Mouse (Mus musculus): ENCODE measurements around the gene Ahrr. TPM values are rescaled to one million over a fixed set of nuclear protein-coding genes. Genes with fewer than 3 reads are reported as not detected.

Gene Ahrr
- polyA plus RNA-seq (2021; fragmentation: Nextera tagmentation) = 0.11 TPM in 2 replicates
- long read RNA-seq, experiment 1 = 0 reads
- long read RNA-seq, experiment 2, partial matches to known transcripts = 1 of 2 reads
- long read RNA-seq, experiment 2, other reads (novel, unspliced or antisense) = 1 of 2 reads

DNA sequence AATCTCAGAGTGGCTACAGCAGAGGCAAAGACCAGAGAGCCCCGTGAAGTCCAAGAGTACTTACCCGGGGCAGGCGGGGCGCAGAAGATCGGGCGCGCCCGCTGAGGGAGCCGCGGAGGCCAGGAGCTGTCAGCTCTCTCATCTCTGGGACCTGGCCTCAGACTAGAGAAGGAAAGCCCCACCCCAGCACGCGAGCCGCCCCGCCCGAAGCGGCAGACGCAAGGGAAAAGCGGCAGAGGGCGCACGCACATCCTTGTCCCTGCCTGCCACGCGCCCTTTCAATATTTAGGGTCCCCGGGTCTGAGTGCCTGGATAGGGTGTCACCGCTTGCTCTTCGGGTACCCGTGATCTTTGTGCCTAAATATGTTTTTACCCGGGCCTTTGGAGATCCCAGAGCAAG is at the start of gene Ahrr:
Gene Ahrr (minus strand): TSS at position 165 of the 400 bp plus-strand sequence.

DNA sequence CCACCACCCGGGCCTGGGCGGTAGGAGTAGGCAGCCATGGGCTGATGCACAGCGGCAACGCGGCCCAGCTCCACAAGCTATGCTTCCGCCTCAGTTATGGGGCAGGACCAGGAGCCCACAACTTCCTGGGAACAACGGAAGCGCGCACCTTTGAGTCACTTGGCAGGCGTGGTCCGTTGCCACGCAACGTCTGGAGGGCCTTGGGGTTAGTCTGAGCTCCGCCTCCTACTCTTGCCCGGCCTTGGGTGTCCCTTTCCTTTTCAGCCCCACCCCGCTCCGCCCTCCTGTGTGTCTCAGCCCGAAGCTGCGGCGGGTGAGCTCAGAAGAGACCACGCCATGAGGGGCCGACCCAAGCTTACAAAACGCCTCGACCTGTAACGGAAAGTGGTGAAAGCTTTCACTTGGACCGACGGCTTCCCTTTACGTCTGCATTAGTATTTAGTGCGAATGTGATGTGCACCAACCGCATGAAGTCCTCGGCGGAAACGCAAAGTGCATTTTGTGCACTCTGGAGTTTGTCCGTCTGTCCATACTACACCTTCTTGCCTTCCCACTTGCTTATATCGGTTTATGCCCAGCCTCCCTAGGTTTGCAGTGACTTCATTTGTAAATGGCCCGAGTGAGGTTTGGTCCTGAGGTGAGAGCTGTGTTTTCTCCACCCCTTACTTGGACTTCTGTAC is 25.2 kb upstream of the Ahrr start, which contains the start of gene Pdcd6:
Gene Pdcd6 (minus strand): TSS at position 411 of the 680 bp plus-strand sequence.

DNA sequence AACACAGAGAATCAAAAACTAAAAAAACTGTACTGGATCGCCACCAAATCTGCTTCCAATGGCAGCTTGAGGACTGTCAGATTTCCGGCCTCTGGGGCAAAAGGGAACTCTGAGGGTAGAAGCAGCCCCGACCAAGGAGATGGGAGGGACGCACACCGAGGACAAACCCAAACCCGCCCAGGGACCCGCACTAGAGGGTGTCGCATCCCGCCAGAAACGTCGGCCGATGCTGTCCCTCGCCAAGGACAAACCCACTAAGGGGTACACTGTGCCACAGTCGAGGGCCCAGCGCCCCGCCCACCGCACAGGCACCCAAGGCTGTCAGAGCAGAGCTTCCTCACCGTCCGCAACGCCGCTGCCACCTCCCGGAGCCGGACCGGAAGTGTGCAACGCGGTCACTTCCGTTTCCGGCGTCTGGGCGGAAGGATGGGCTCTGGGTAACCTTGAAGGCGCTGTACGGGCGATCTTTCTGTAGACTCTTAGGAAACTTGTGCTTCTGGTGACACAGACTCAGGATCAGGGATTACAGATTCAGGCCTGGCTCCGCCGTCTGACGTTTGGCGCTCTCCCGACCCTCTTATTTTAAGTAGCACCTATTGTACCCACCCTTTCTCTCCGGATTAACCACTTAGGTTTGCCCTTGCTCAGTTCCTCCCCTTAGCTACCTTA is 83.7 kb downstream of the Ahrr start, which contains the start of gene Exoc3:
Gene Exoc3 (minus strand): TSS at position 416 of the 669 bp plus-strand sequence.

Other genes with a start within 250 kb of the Ahrr start
- gene Cep72, start 230.0 kb downstream of the Ahrr start, polyA plus RNA-seq (2021; fragmentation: Nextera tagmentation) = 0.74 and 0.99 TPM in 2 replicates
- 0.10 and 0.52 TPM in 2 replicates for gene Slc9a3, start 170.9 kb downstream of the Ahrr start, polyA plus RNA-seq (2021; fragmentation: Nextera tagmentation)
- 24.7 and 31.7 TPM in 2 replicates for gene Exoc3, start 83.6 kb downstream of the Ahrr start, polyA plus RNA-seq (2021; fragmentation: Nextera tagmentation)
- gene Pdcd6, start 25.2 kb upstream of the Ahrr start, polyA plus RNA-seq (2021; fragmentation: Nextera tagmentation) = 168 and 169 TPM in 2 replicates
- gene Sdha, start 57.9 kb upstream of the Ahrr start, polyA plus RNA-seq (2021; fragmentation: Nextera tagmentation) = 343 and 373 TPM in 2 replicates
- gene Ccdc127, start 58.0 kb upstream of the Ahrr start, polyA plus RNA-seq (2021; fragmentation: Nextera tagmentation) = 59.4 and 69.2 TPM in 2 replicates
- gene Lrrc14b, start 71.7 kb upstream of the Ahrr start, polyA plus RNA-seq (2021; fragmentation: Nextera tagmentation) = not detected in 2 replicates
- gene Zfp72, start 98.5 kb upstream of the Ahrr start, polyA plus RNA-seq (2021; fragmentation: Nextera tagmentation) = 2.1 and 2.4 TPM in 2 replicates
- 15.3 and 17.6 TPM in 2 replicates for gene Ftl1-ps1, start 107.4 kb upstream of the Ahrr start, polyA plus RNA-seq (2021; fragmentation: Nextera tagmentation)
- 6.5 and 6.8 TPM in 2 replicates for gene Zfp825, start 201.7 kb upstream of the Ahrr start, polyA plus RNA-seq (2021; fragmentation: Nextera tagmentation)